Mouse (Mus musculus): Measurements from ENCODE around the gene Cmtr1.
"Not testable (repeated sequence)": the region's sequence is repeated elsewhere in the genome, so short reads cannot be mapped to it uniquely, and the experiment has no call there.

The Cmtr1 gene

GRCm38 (mm10) chr17:29704781-29705180, 44.4 kb downstream of the Cmtr1 start:
- DNase-seq (ENCODE audit: low spot score in 2 of 2): peak; percentile 57 to 76

GRCm38 (mm10) chr17:29705881-29706280, 45.5 kb downstream of the Cmtr1 start:
- DNase-seq (ENCODE audit: low spot score in 2 of 2): no peak

- DNase-seq (ENCODE audit: low spot score in 2 of 2): no peak
Measured at GRCm38 (mm10) chr17:29706981-29707545, 46.7 kb downstream of the Cmtr1 start.

- DNase-seq (ENCODE audit: low spot score in 2 of 2): no peak
Measured at GRCm38 (mm10) chr17:29708783-29709182, 48.4 kb downstream of the Cmtr1 start.

- DNase-seq (ENCODE audit: low spot score in 2 of 2): no peak
Measured at GRCm38 (mm10) chr17:29710562-29711044, 50.2 kb downstream of the Cmtr1 start.

GRCm38 (mm10) chr17:29711076-29711744, 50.8 kb downstream of the Cmtr1 start:
- DNase-seq (ENCODE audit: low spot score in 2 of 2): peak in 1 of 2 experiments; percentile 85

- DNase-seq (ENCODE audit: low spot score in 2 of 2): no peak
Measured at GRCm38 (mm10) chr17:29711745-29712431, 51.5 kb downstream of the Cmtr1 start.

GRCm38 (mm10) chr17:29712565-29712964, 52.2 kb downstream of the Cmtr1 start:
- no peak for DNase-seq (ENCODE audit: low spot score in 2 of 2)

GRCm38 (mm10) chr17:29713734-29714133, 53.3 kb downstream of the Cmtr1 start:
- DNase-seq (ENCODE audit: low spot score in 2 of 2): not testable (repeated sequence)

- DNase-seq (ENCODE audit: low spot score in 2 of 2): peak; percentile 95 to 97
Measured at GRCm38 (mm10) chr17:29716732-29717445, 56.5 kb downstream of the Cmtr1 start, which contains the start of gene Ccdc167. Ccdc167 (minus strand) TSS chr17:29717044.

GRCm38 (mm10) chr17:29718660-29719059, 58.3 kb downstream of the Cmtr1 start:
- DNase-seq (ENCODE audit: low spot score in 2 of 2): no peak

GRCm38 (mm10) chr17:29719628-29720575, 59.5 kb downstream of the Cmtr1 start:
- DNase-seq (ENCODE audit: low spot score in 2 of 2): peak in 1 of 2 experiments; percentile 51

GRCm38 (mm10) chr17:29720755-29721365, 60.5 kb downstream of the Cmtr1 start:
- peak in 1 of 2 experiments; percentile 63 for DNase-seq (ENCODE audit: low spot score in 2 of 2)

- DNase-seq (ENCODE audit: low spot score in 2 of 2): peak in 1 of 2 experiments; percentile 77
Measured at GRCm38 (mm10) chr17:29724610-29725009, 64.2 kb downstream of the Cmtr1 start.

GRCm38 (mm10) chr17:29725027-29725620, 64.7 kb downstream of the Cmtr1 start:
- no peak for DNase-seq (ENCODE audit: low spot score in 2 of 2)

GRCm38 (mm10) chr17:29728082-29728481, 67.7 kb downstream of the Cmtr1 start:
- no peak for DNase-seq (ENCODE audit: low spot score in 2 of 2)

GRCm38 (mm10) chr17:29730510-29731265, 70.3 kb downstream of the Cmtr1 start:
- peak in 1 of 2 experiments; percentile 72 for DNase-seq (ENCODE audit: low spot score in 2 of 2)

- DNase-seq (ENCODE audit: low spot score in 2 of 2): no peak
Measured at GRCm38 (mm10) chr17:29731266-29731952, 71.0 kb downstream of the Cmtr1 start.

- DNase-seq (ENCODE audit: low spot score in 2 of 2): no peak
Measured at GRCm38 (mm10) chr17:29731953-29732325, 71.5 kb downstream of the Cmtr1 start.
